Mouse (Mus musculus) liver, embryonic 14.5 days (tissue): Measurements from ENCODE around the gene Ccdc6.

Source experiments
- CTCF ChIP-seq: IDR thresholded peaks from 2 replicates; pipeline ENCODE4 v1.5.1; 2016; ENCODE audit warnings: antibody characterized with exemption, low read depth, control low read depth
- EP300 ChIP-seq: IDR thresholded peaks from 2 replicates; pipeline ENCODE4 v1.6.1; 2016; ENCODE audit warnings: antibody characterized with exemption, low read depth

DNA sequence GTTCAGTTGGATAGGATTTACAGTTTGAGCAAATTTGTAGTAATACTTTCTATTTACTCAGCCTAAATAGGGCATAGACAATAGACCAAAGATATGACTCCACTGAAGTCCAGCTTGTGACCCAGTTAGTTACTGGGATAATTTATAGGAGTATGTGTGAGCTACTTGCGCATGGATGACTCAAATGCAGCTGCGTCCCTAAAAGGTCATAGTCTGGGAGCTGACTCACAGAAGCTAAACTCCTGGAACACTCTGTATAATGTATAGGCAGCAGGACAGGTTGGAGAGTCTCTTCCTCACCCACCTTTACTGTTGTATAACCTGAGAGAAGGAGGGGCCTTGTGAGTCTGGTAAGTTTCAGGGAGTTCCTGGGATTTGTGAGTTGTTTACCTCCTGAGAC is 26.5 kb downstream of the Ccdc6 start:
- TF ChIP-seq CTCF (no peak), EP300 (no peak)
